Mouse (Mus musculus): ENCODE data around the gene Spef1.

GRCm38 (mm10) chr2:131168914-131169313 lies 18.2 kb downstream of the Spef1 start:
- TF ChIP-seq CTCF (IDR thresholded peaks at IDR 0.05; ENCODE audit: low read depth, low read length) (no peak), TAL1 (conservative IDR thresholded peaks at IDR 0.05; ENCODE audit: low read depth, low read length) (no peak)

Measured in G1E (cell line).